ENCODE assay signal across 9 mouse cellular contexts in genomic region chr12:3866654-3867370, GRCm38 (mm10).
DNase-seq lines count a peak whose midpoint lies in the region; ATAC-seq lines count a peak whose summit lies in the region.
"Had no signal": no experiment of that assay in that cellular context is flagged by ENCODE, and none has a peak within 500 bp of the region (broad histone marks: within the 10 kb centered on the region; RNA-seq: fewer than 3 reads in every experiment).

No protein-coding gene starts in this region.

- peak; percentile 49; the same call in 1 of the 2 replicates for ATAC-seq in hindbrain, embryonic 14.5 days (ENCODE audit: low FRiP score)
- ATAC-seq in liver, embryonic 15.5 days (ENCODE audit: insufficient read depth) = peak; percentile 62
- no peak for ATAC-seq in monocyte, adult 5-6 weeks (replicated peaks; ENCODE audit: insufficient number of reproducible peaks, low FRiP score, low TSS enrichment, poor library complexity, severe bottlenecking)

- DNase-seq in hindbrain, embryonic 14.5 days (ENCODE audit: low spot score) = peak; percentile 57
- no peak for DNase-seq in hindbrain, embryonic 10.5 days (ENCODE audit: low spot score)
- peak; percentile 75 for DNase-seq in adrenal gland, postnatal 10 days
- peak; percentile 49 to 72 for DNase-seq in cerebellum, postnatal 10 days
- no peak for DNase-seq in thymus, postnatal 14 days
- no peak for DNase-seq in frontal cortex, postnatal 25 days (ENCODE audit: low spot score in 2 of 2)
- DNase-seq: gastrocnemius, postnatal 36 days had no signal

- H3K9ac ChIP-seq in hindbrain, embryonic 14.5 days = no peak overlapping the region
- H3K9ac ChIP-seq in liver, embryonic 15.5 days = no peak overlapping the region

- 74% methylated on average over 12 of the region's 12 CpGs for WGBS in hindbrain, embryonic 14.5 days
- WGBS in hindbrain, embryonic 10.5 days = 87% methylated on average over 12 of the region's 12 CpGs
- 66% methylated on average over 12 of the region's 12 CpGs for WGBS in liver, embryonic 15.5 days (ENCODE audit: insufficient replicate concordance)

- H3K4me2 ChIP-seq in hindbrain, embryonic 14.5 days (replicated peaks) = no peak overlapping the region
- H3K4me2 ChIP-seq in liver, embryonic 15.5 days = no peak overlapping the region

- H3K4me3 ChIP-seq in hindbrain, embryonic 14.5 days (replicated peaks; ENCODE audit: low read length) = no peak overlapping the region
- no peak overlapping the region for H3K4me3 ChIP-seq in hindbrain, embryonic 10.5 days
- H3K4me3 ChIP-seq in liver, embryonic 15.5 days (replicated peaks) = no peak overlapping the region

- no peak overlapping the region for H3K27ac ChIP-seq in hindbrain, embryonic 14.5 days
- H3K27ac ChIP-seq in hindbrain, embryonic 10.5 days = no peak overlapping the region
- H3K27ac ChIP-seq in liver, embryonic 15.5 days (replicated peaks) = no peak overlapping the region; the same call in 1 of the 2 replicates

- H3K9me3 ChIP-seq in hindbrain, embryonic 14.5 days (ENCODE audit: control insufficient read depth, low read length) = no peaks in the 10 kb centered on the region
- H3K9me3 ChIP-seq in hindbrain, embryonic 10.5 days = no peaks in the 10 kb centered on the region
- no peaks in the 10 kb centered on the region for H3K9me3 ChIP-seq in liver, embryonic 15.5 days (replicated peaks)

- H3K36me3 ChIP-seq in hindbrain, embryonic 14.5 days (replicated peaks; ENCODE audit: control insufficient read depth, insufficient read depth) = peaks cover 26% of the 10 kb centered on the region
- peaks cover 12% of the 10 kb centered on the region; the same call in 1 of the 2 replicates for H3K36me3 ChIP-seq in hindbrain, embryonic 10.5 days
- peaks cover 3% of the 10 kb centered on the region; the same call in 1 of the 2 replicates for H3K36me3 ChIP-seq in liver, embryonic 15.5 days (replicated peaks)

- peaks cover 12% of the 10 kb centered on the region for H3K4me1 ChIP-seq in hindbrain, embryonic 14.5 days (replicated peaks; ENCODE audit: control insufficient read depth, insufficient read depth, low read length)
- H3K4me1 ChIP-seq in hindbrain, embryonic 10.5 days (replicated peaks) = peaks cover 14% of the 10 kb centered on the region
- H3K4me1 ChIP-seq in liver, embryonic 15.5 days (replicated peaks) = peaks cover 34% of the 10 kb centered on the region

- H3K27me3 ChIP-seq in hindbrain, embryonic 14.5 days (ENCODE audit: control insufficient read depth, insufficient read depth, low read length) = no peaks in the 10 kb centered on the region
- H3K27me3 ChIP-seq in hindbrain, embryonic 10.5 days (ENCODE audit: insufficient read depth, poor library complexity, severe bottlenecking) = peaks cover 9% of the 10 kb centered on the region
- H3K27me3 ChIP-seq in liver, embryonic 15.5 days = no peaks in the 10 kb centered on the region

Comparison
In these comparisons a context has a peak if more than half of its experiments do, and no peak if none do; other contexts are left out.
1. DNase-seq: peak in hindbrain, embryonic 14.5 days (single experiment), adrenal gland, postnatal 10 days (single experiment) and cerebellum, postnatal 10 days (2 of 2); none in hindbrain, embryonic 10.5 days (single experiment), thymus, postnatal 14 days (single experiment) and frontal cortex, postnatal 25 days (0 of 2).